Mouse (Mus musculus): ENCODE data around the gene Nrtn.

The Nrtn gene

GRCm38 (mm10) chr17:56757416-56758123, at the start of gene Nrtn:
Gene Nrtn (minus strand): TSS chr17:56757530.
- DNase-seq: peak; percentile 90 to 92

DNA sequence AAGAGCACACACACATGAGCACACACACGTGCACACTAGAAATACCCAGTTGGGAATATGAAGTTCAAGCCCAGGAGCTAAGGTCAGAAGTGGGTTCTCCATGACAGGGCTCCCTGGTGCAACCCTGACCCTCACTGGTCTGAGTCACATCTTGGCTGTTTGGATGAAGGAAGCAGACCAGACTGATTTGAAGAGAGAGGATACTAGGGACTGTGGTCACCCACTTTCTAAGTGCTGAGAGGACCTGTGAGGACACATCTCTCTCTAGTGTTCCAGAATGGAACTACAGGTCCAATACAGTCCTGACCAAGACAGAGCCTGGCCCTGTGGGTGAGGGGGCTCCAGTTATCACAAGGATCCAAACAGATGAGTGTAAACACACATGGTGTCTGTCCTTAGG, 48.5 kb upstream of the Nrtn start:
- DNase-seq: no peak

DNA sequence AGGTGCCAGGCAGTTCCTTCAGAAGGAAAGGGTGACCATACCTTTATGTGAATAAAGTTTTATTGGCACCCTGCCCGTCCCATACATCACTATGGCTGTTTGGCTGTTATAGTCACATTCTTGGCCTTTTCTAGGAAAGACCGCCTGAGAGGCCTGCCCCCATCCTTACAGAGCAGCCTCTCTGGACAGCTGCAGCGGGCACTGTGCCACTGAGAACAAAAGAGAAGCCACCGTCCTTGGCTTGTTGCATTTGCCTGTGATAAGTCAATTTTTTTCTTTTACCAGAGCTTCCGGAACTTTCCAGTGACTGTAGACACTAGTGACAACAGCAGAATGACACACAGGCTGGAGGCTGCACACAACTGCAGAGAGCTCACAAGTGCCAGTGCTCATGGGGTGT, 47.6 kb upstream of the Nrtn start:
- DNase-seq: no peak

GRCm38 (mm10) chr17:56802065-56802464, 44.7 kb upstream of the Nrtn start:
- no peak for DNase-seq

GRCm38 (mm10) chr17:56799276-56799675, 41.9 kb upstream of the Nrtn start:
- DNase-seq: no peak

- DNase-seq: no peak
Measured at GRCm38 (mm10) chr17:56793614-56794319, 36.4 kb upstream of the Nrtn start.

DNA sequence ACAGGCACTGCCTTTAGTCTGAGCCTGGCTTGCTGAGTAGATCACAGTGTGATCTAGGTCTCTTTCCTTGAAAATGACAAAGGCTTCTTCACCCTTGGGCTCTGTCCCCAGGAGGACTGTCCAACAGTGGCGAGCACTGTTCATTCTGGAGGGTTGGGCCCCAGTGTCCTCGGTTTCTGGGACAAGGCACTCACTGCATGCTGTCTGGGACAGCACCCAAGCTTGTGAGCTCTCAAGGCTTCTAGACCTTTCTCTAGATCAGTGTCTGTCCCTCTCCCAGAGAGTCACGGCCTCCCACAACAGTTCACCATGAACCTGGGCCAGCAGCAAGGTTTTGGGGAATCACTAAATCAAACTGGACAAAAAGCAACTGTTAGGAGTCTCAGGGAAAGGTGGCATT, 35.3 kb upstream of the Nrtn start:
- DNase-seq: no peak

DNA sequence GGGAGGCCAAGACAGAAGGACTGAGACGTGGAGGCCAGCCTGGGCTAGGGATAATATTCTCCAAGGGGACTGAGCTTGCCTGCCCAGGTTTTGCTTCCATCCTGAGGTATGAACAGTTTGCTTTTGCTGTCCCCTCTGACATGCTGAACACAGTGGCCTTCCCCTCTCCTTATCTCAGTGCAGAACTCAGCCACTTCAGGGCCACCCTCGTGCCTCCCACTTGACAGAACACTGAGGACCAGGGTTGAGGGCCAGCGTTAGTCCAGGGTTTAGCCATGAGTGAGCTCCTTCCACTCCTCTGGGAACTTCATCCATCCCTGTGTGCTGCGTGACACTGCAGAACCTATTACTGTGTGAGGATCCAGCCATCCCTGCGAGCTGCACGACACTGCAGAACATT, 32.0 kb upstream of the Nrtn start:
- no peak for DNase-seq

DNA sequence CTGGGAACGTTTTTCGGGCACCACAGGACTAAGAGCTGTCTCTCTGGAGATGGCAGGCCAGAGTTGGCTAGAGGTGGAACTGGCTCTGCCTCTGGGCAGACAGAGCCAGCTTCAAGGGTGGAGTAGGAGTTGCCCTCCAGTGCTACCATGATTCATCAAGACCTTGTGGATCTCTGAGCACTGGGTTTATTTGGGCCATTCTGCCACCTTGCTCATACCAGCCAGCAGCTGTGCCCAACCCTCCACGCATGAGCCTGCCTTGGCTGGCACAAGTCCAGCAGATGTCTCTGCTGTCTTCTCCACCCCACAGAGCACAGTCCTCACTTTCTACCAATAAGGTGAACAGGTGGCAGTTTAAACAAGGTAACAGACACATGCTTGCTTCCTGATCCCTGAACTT, 31.6 kb upstream of the Nrtn start:
- no peak for DNase-seq

DNA sequence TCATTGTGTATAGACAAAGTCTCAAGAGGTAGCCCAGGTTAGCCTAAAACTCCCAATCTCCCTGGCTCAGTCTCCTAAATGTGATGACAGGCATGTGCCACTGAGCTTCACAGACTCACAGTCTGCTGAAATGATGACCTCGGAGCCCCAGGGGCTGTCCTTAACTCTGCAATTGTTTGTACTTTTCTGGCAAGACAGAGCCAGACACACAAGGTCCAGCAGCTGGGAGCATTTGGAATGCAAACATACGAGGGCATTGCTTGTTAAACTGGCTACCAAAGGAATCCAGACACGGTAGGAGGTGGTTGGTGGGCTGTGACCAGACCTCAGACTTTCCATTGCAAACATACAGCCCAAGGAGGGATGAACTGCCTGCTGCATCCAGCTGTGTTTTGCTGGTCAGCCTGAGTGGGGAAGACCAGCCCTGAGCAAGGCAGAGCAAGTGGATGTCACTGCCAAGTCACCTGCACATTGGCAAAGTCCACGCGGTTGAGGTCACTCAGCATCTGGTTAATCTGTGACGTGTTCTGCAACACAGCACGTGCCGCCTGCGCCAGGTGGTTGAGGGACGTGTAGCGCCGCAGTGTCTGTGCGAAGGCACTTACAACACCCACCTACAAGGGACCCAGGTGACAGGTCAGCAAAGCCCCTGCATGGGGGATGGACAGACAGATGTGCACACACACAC, 23.1 kb upstream of the Nrtn start:
- DNase-seq: no peak

- DNase-seq: no peak
Measured at GRCm38 (mm10) chr17:56778779-56779362, 21.5 kb upstream of the Nrtn start.

- no peak for DNase-seq
Measured at GRCm38 (mm10) chr17:56777568-56777967, 20.2 kb upstream of the Nrtn start.

DNA sequence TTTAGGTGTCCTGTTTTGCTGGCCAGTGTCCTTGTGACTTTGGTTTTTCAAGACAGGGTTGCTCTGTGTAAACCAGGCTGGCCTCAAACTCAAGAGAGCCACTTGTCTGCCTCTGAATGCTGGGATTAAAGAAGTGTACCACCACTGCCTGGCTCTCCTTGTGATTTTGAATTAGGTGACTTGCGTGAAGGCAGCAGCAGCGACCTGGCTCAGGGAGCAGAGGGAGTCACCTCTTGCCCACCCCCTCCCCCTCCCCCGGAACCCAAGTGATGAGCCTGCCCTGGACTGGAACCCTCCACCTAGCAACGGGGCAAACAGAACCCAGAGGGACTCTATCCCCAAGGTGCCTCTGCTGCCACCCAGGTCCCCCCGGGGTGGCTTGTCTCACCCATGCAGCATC, 12.6 kb upstream of the Nrtn start, which contains the start of gene Prr22:
Gene Prr22, plus strand, starts transcription at position 301 of the 400 bp plus-strand sequence.
- no peak for DNase-seq

DNA sequence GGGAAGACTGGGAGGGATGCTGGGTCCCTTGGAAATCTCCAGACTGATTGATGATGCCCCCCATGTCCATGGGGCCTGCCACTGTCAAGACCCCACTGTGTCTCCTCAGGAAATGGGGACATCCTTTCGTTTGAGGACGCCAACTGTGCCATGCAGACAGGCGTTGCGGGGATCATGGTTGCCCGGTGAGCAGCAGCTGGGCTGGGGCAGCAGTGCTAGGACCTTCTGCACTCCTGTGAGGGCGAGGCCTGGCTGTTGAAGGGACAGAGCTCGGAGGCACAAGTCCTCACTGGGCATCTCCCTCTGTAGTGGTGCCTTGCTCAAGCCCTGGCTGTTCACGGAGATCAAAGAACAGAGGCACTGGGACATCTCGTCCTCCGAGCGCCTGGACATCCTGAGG, 11.6 kb upstream of the Nrtn start:
- no peak for DNase-seq

DNA sequence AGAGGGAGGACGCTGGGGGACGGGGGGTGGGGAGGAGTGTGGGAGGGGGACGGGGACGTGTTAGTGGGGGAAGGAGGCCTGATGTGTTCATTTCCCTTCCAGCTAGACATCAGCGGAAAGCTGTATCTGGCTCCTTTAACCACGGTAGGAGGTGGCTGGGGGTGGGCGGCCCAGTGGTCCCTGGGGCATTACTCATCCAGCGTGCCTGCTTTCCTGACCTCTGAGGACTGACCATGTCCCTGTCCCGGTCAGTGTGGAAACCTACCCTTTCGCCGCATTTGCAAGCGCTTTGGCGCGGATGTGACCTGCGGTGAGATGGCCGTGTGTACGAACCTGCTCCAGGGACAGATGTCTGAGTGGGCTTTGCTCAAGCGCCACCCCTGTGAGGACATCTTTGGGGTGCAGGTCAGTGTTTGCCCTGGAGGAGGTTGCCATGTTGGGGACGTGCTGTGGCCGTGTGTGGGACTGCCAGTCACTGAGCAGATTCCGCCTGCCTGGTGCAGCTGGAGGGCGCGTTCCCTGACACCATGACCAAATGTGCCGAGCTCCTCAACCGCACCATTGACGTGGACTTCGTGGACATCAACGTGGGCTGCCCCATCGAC, 10.3 kb upstream of the Nrtn start:
- DNase-seq: no peak

GRCm38 (mm10) chr17:56766631-56767405, 9.5 kb upstream of the Nrtn start:
- no peak for DNase-seq

- no peak for DNase-seq
Measured at GRCm38 (mm10) chr17:56765431-56765830, 8.1 kb upstream of the Nrtn start.

DNA sequence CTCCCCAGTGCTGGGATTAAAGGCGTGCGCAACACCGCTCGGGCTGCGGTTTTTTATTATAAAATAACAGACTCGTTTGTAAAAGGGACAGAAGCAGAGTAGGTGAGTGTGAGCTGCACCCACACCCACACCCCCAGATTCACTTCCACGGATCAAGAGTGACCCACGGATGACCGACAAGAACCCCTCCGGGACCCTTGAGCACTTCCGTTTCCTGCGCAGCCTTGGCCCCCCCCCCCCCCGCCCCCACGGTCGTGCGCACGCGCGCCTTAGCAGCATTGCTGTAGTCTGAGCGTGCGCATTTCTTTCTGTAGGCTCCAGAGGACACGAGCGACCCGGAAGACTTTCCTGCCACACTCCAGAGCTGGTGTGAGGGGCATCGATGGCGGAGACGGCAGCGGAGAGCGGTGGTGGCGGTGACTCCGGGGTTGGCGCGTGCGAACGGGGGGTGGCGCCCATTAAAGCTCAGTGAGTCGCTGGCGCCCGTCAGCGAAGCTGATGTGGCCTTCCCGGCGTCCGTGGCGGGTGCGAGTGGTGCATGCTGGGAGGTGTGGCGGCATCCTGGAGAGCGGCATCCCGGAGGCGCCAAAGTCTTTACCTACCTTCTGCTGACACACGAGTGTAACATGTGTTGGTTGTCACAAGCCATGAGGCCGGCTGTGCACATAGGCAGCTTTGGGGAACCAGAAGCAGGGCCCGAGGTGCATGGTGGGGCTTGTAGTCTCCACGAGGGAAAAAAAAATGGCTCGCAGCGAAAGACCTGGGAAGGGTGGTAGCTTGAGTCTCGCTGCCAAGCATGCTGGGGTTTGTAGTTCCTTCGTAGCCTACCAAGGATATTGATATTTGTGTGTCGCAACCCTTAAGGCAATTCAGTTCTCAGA, 7.4 kb upstream of the Nrtn start, which contains the start of gene Dus3l:
Gene Dus3l, plus strand, starts transcription at position 284 of the 881 bp plus-strand sequence.
- peak; percentile 89 to 90 for DNase-seq

- no peak for DNase-seq
Measured at GRCm38 (mm10) chr17:56763741-56764250, 6.5 kb upstream of the Nrtn start.

DNA sequence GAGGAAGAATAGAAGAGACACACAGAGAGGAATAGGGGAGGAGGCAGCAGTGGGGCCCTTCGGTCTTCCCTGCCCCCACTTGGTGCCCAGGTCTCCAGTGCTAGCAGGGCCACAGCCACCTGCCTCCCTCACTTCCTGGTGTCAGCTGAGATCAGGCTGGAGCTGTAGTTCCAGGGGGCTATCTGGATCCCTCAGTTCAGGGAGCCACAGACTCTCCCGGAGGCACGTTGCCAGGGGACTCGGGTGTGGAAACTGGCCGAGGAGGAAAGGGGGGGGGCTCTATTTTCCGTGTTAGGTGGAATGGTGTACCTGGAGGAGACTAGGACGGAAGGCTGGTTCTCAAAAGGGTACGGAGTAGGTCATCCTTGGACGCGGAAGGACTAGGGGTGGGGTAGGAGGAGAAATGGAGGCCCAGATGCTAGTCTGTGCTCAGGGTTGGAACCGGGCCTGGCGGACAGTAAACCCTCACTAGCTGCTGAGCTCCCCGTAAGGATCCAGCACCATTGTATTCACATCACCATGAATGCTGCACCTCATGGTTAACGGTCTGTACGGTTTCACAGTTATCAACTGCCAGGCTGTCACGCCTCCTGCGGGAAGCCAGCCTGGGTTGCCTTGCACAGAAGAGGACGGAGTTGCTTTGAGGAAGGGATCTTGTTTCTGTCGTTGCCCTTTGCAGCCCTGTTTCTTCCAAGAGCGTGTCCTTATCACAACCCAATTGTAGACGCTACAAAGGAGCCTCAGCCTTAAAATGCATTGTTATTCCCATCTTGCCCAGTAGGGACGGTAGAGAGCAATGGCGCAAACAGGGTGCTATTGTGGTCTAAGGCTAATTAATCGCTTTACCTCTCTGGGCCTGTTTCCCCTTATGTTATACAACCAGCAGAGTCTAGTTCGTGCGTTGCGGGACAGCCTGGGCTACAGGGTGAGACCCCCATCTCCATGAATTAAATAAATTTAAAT, 5.7 kb upstream of the Nrtn start:
- peak in 1 of 2 experiments; percentile 73 for DNase-seq
